Mouse (Mus musculus) forebrain, embryonic 15.5 days (tissue): ENCODE measurements around the gene Dennd4b. TPM values are rescaled to one million over a fixed set of nuclear protein-coding genes. Genes with fewer than 3 reads are reported as not detected.

Source experiments
- microRNA-seq: library from miRNA; unstranded; fragments of <30 nt; microRNA quantifications from one replicate; pipeline ENCODE4, GENCODE M21; 2016
- polyA plus RNA-seq: library from polyadenylated mRNA; unstranded; fragments of >200 nt; fragmentation: Nextera tagmentation; extraction: Ambion mirVana; gene quantifications from 2 replicates; pipeline ENCODE4 v1.2.1, GENCODE M21; 2015

Dennd4b gene
- polyA plus RNA-seq, 1 experiment from 2014 or later: 7.2 TPM

Small RNA genes within 50 kb of the gene (microRNA-seq; reads per million reads assigned to microRNA genes)
- not detected for gene Mir7012

Other genes with a start within 250 kb of the Dennd4b start
- gene 4933434E20Rik, start 213.5 kb upstream of the Dennd4b start, polyA plus RNA-seq: 215 and 217 TPM in 2 replicates
- gene Ubap2l, start 212.6 kb upstream of the Dennd4b start, polyA plus RNA-seq: 149 and 159 TPM in 2 replicates
- 448 and 450 TPM in 2 replicates for gene Tpm3, start 192.5 kb upstream of the Dennd4b start, polyA plus RNA-seq
- 0.23 and 0.29 TPM in 2 replicates for gene Nup210l, start 161.1 kb upstream of the Dennd4b start, polyA plus RNA-seq
- 1,085 and 1,143 TPM in 2 replicates for gene Rps27, start 51.5 kb upstream of the Dennd4b start, polyA plus RNA-seq
- 21.4 and 22.2 TPM in 2 replicates for gene Rab13, start 51.5 kb upstream of the Dennd4b start, polyA plus RNA-seq
- gene Jtb, start 33.6 kb upstream of the Dennd4b start, polyA plus RNA-seq: 109 and 110 TPM in 2 replicates
- gene Creb3l4, start 21.7 kb upstream of the Dennd4b start, polyA plus RNA-seq: 3.7 TPM in 2 replicates
- gene Slc39a1, start 17.0 kb upstream of the Dennd4b start, polyA plus RNA-seq: 42.8 and 43.2 TPM in 2 replicates
- 20.8 and 21.1 TPM in 2 replicates for gene Crtc2, start 11.0 kb upstream of the Dennd4b start, polyA plus RNA-seq
- gene Gatad2b, start 28.0 kb downstream of the Dennd4b start, polyA plus RNA-seq: 15.2 TPM in 2 replicates
- gene Slc27a3, start 124.8 kb downstream of the Dennd4b start, polyA plus RNA-seq: 18.5 and 18.8 TPM in 2 replicates
- 33.6 and 36.5 TPM in 2 replicates for gene Ints3, start 168.4 kb downstream of the Dennd4b start, polyA plus RNA-seq
- gene Npr1, start 200.7 kb downstream of the Dennd4b start, polyA plus RNA-seq: 1.6 TPM in 2 replicates
- gene Ilf2, start 210.9 kb downstream of the Dennd4b start, polyA plus RNA-seq: 333 and 340 TPM in 2 replicates
- 76.1 and 81.8 TPM in 2 replicates for gene Snapin, start 225.8 kb downstream of the Dennd4b start, polyA plus RNA-seq
- 219 and 224 TPM in 2 replicates for gene Chtop, start 244.3 kb downstream of the Dennd4b start, polyA plus RNA-seq
- 9.0 and 11.4 TPM in 2 replicates for gene S100a1, start 249.2 kb downstream of the Dennd4b start, polyA plus RNA-seq
- gene S100a13, start 249.2 kb downstream of the Dennd4b start, polyA plus RNA-seq: 8.1 and 8.5 TPM in 2 replicates